ENCODE assay signal across 8 mouse cellular contexts in the genomic region with DNA sequence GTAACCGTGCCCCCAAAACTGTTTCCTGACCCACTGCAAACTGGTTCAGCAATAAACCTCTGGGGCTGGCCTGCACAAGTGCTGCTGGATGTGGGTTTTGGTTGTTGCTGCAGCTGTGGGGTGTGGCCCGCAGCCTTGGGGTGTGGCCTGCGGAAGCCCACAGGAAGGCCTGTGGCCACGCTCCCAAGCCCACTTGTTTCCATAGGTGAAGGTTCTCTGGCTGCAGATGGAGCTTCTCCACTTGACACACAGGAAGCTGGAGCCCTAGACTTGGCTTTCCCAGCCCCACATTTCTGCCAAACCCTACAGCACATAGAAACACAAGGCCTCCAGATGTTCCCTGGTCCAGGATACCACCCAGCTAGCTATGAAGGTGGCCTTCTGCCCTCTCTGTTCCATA. TPM values are rescaled to one million over a fixed set of nuclear protein-coding genes. Genes with fewer than 3 reads are reported as not detected.
DNase-seq lines count a peak whose midpoint lies in the region; ATAC-seq and TF ChIP-seq lines count a peak whose summit lies in the region.

No protein-coding gene starts in this region.

- peaks cover 0 to 17% of the 10 kb centered on the region in 2 experiments; a peak in 3 of 4 replicates for H3K4me1 ChIP-seq in MEL (ENCODE audit: control insufficient read depth in 1 of 2, insufficient read depth in 2 of 2, low read length in 2 of 2)
- H3K4me1 ChIP-seq in intestine, embryonic 14.5 days (replicated peaks; ENCODE audit: control insufficient read depth, insufficient read depth, low read length) = peaks cover 10% of the 10 kb centered on the region; the same call in 1 of the 2 replicates
- H3K4me1 ChIP-seq in spleen, adult 2 months (ENCODE audit: control insufficient read depth, insufficient read depth, insufficient read length) = peaks cover 15% of the 10 kb centered on the region; the same call in 1 of the 2 replicates
- H3K4me1 ChIP-seq in forebrain, embryonic 13.5 days = no peaks in the 10 kb centered on the region
- H3K4me1 ChIP-seq in midbrain, embryonic 16.5 days (ENCODE audit: control insufficient read depth, insufficient read depth, low read length) = no peaks in the 10 kb centered on the region

- no peak for TF ChIP-seq CTCF in MEL (IDR thresholded peaks at IDR 0.05 in 2 of 3, conservative IDR thresholded peaks at IDR 0.05 in 1 of 3; ENCODE audit: control insufficient read depth in 1 of 3, insufficient read depth in 1 of 3, low read depth in 2 of 3, low read length in 3 of 3, poor library complexity in 1 of 3, severe bottlenecking in 1 of 3)
- no peak for TF ChIP-seq CTCF in spleen, adult 2 months (IDR thresholded peaks at IDR 0.05; ENCODE audit: extremely low read depth, insufficient read depth, insufficient read length, insufficient replicate concordance)

- no peaks in the 10 kb centered on the region for H3K27me3 ChIP-seq in MEL (ENCODE audit: control insufficient read depth in 1 of 2, insufficient read depth in 2 of 2, low read length in 2 of 2)
- H3K27me3 ChIP-seq in intestine, embryonic 14.5 days (replicated peaks; ENCODE audit: control insufficient read depth, insufficient read depth, low read length) = no peaks in the 10 kb centered on the region
- H3K27me3 ChIP-seq in spleen, adult 2 months (ENCODE audit: control insufficient read depth, insufficient read depth, low read length) = no peaks in the 10 kb centered on the region
- H3K27me3 ChIP-seq in forebrain, embryonic 13.5 days = no peaks in the 10 kb centered on the region
- no peaks in the 10 kb centered on the region for H3K27me3 ChIP-seq in midbrain, embryonic 16.5 days (ENCODE audit: control insufficient read depth, insufficient read depth, low read depth, low read length)

- peak; percentile 4 for DNase-seq in embryo, embryonic 11 days
- DNase-seq in embryo, embryonic 9.5 days (ENCODE audit: extremely low spot score) = no peak
- peak; percentile 51 for DNase-seq in MEL (ENCODE audit: low read depth, low spot score)
- DNase-seq in intestine, embryonic 14.5 days (ENCODE audit: low spot score) = no peak
- peak in 1 of 2 experiments; percentile 58 for DNase-seq in spleen, adult 2 months (ENCODE audit: low read depth in 1 of 2, low spot score in 2 of 2)
- no peak for DNase-seq in frontal cortex, postnatal 36 days (ENCODE audit: low spot score in 2 of 2)

- TF ChIP-seq EP300 in MEL (IDR thresholded peaks at IDR 0.05; ENCODE audit: low read depth in 1 of 2, low read length in 2 of 2) = no peak

- no peaks in the 10 kb centered on the region for H3K79me2 ChIP-seq in MEL (ENCODE audit: control insufficient read depth, insufficient read depth, low read length, poor library complexity)

- peaks cover 0 to 12% of the 10 kb centered on the region in 2 experiments; a peak in 2 of 4 replicates for H3K36me3 ChIP-seq in MEL (ENCODE audit: control insufficient read depth in 1 of 2, insufficient read depth in 2 of 2, low read length in 2 of 2)
- H3K36me3 ChIP-seq in intestine, embryonic 14.5 days (ENCODE audit: control insufficient read depth, insufficient read depth, low read length) = no peaks in the 10 kb centered on the region
- no peaks in the 10 kb centered on the region for H3K36me3 ChIP-seq in spleen, adult 2 months (ENCODE audit: control insufficient read depth, insufficient read depth, low read length)
- H3K36me3 ChIP-seq in forebrain, embryonic 13.5 days (ENCODE audit: poor library complexity, severe bottlenecking) = no peaks in the 10 kb centered on the region
- no peaks in the 10 kb centered on the region for H3K36me3 ChIP-seq in midbrain, embryonic 16.5 days (ENCODE audit: control insufficient read depth, insufficient read depth, low read length)

- no peak for TF ChIP-seq POLR2A in MEL (IDR thresholded peaks at IDR 0.05; ENCODE audit: control insufficient read depth in 1 of 2, insufficient read depth in 1 of 2, low read depth in 1 of 2, low read length in 2 of 2, poor library complexity in 1 of 2)
- TF ChIP-seq POLR2A in spleen, adult 2 months (IDR thresholded peaks at IDR 0.05; ENCODE audit: low read depth, low read length) = no peak

- no peak overlapping the region for H3K4me2 ChIP-seq in intestine, embryonic 14.5 days (ENCODE audit: low read length)
- no peak overlapping the region for H3K4me2 ChIP-seq in forebrain, embryonic 13.5 days
- H3K4me2 ChIP-seq in midbrain, embryonic 16.5 days (ENCODE audit: low read length) = no peak overlapping the region

- no peak overlapping the region for H3K27ac ChIP-seq in MEL (ENCODE audit: control insufficient read depth, low read depth, low read length)
- H3K27ac ChIP-seq in intestine, embryonic 14.5 days (ENCODE audit: low read depth) = peak overlapping the region; percentile 60; the same call in 1 of the 2 replicates
- H3K27ac ChIP-seq in spleen, adult 2 months (ENCODE audit: insufficient read depth, low read length) = 0 out of 2 replicates have a peak overlapping the region, but pooled peaks have one; percentile 43
- H3K27ac ChIP-seq in forebrain, embryonic 13.5 days = no peak overlapping the region
- no peak overlapping the region for H3K27ac ChIP-seq in midbrain, embryonic 16.5 days (ENCODE audit: low read length)

- TF ChIP-seq RAD21 in MEL (IDR thresholded peaks at IDR 0.05; ENCODE audit: low read depth, low read length) = no peak

- no peaks in the 10 kb centered on the region for H3K9me3 ChIP-seq in MEL (replicated peaks; ENCODE audit: insufficient read depth, low read length)
- no peaks in the 10 kb centered on the region for H3K9me3 ChIP-seq in intestine, embryonic 14.5 days (ENCODE audit: control insufficient read depth, low read length)
- no peaks in the 10 kb centered on the region for H3K9me3 ChIP-seq in forebrain, embryonic 13.5 days (replicated peaks)
- H3K9me3 ChIP-seq in midbrain, embryonic 16.5 days (replicated peaks; ENCODE audit: control insufficient read depth, low read length, poor library complexity, severe bottlenecking) = no peaks in the 10 kb centered on the region

- ATAC-seq in intestine, embryonic 14.5 days (replicated peaks; ENCODE audit: low FRiP score, low TSS enrichment, low read depth) = peak; percentile 76
- ATAC-seq in forebrain, embryonic 13.5 days = no peak
- ATAC-seq in midbrain, embryonic 16.5 days = no peak

- 58% methylated on average over 4 of the region's 4 CpGs for WGBS in intestine, embryonic 14.5 days
- WGBS in spleen, adult 2 months = 4% methylated on average over 4 of the region's 4 CpGs
- 91% methylated on average over 4 of the region's 4 CpGs for WGBS in forebrain, embryonic 13.5 days
- WGBS in midbrain, embryonic 16.5 days = 93% methylated on average over 4 of the region's 4 CpGs

- no peak overlapping the region for H3K9ac ChIP-seq in MEL (ENCODE audit: control insufficient read depth, low read depth, low read length, poor library complexity, severe bottlenecking)
- no peak overlapping the region for H3K9ac ChIP-seq in intestine, embryonic 14.5 days (ENCODE audit: low read length)
- no peak overlapping the region for H3K9ac ChIP-seq in forebrain, embryonic 13.5 days
- H3K9ac ChIP-seq in midbrain, embryonic 16.5 days (ENCODE audit: low read depth, low read length) = no peak overlapping the region

- H3K4me3 ChIP-seq in MEL (ENCODE audit: control insufficient read depth in 1 of 2, insufficient read depth in 1 of 2, low read depth in 2 of 2, low read length in 2 of 2) = no peak overlapping the region
- H3K4me3 ChIP-seq in intestine, embryonic 14.5 days (ENCODE audit: low read depth, low read length) = no peak overlapping the region
- H3K4me3 ChIP-seq in spleen, adult 2 months (ENCODE audit: extremely low read depth, insufficient read depth, insufficient read length) = no peak overlapping the region
- H3K4me3 ChIP-seq in forebrain, embryonic 13.5 days = no peak overlapping the region
- no peak overlapping the region for H3K4me3 ChIP-seq in midbrain, embryonic 16.5 days (ENCODE audit: low read depth, low read length)

TF ChIP-seq in MEL, 35 proteins besides CTCF, POLR2A, EP300 and RAD21:
- TF ChIP-seq UBTF (IDR thresholded peaks at IDR 0.05; ENCODE audit: borderline replicate concordance, insufficient read depth, low read depth, low read length) (no peak), RCOR1 (IDR thresholded peaks at IDR 0.05; ENCODE audit: low read depth, low read length) (no peak)

RNA-seq across cellular contexts. Expression of gene Aox2, which starts 25.6 kb away (rescaled TPM):
- 0.03 and 0.08 TPM in 2 replicates for total RNA-seq in MEL (2012; rRNA removed)
- polyA plus RNA-seq in MEL (2012; ENCODE audit: insufficient read depth in 1 of 2, insufficient read length in 2 of 2, low read depth in 1 of 2, low replicate concordance in 2 of 2, missing spikeins in 1 of 2) = under 1 TPM in 1 of 2 experiments, not detected in 1; 0.04 TPM
- 0.07 TPM in 1 of 2 replicates, not detected in the other for polyA plus RNA-seq in intestine, embryonic 14.5 days (2014; fragmentation: Nextera tagmentation; extraction: Ambion mirVana)
- polyA plus RNA-seq in spleen, adult 2 months (2012; rRNA removed) = 0.02 TPM in 1 of 2 replicates, not detected in the other
- polyA plus RNA-seq in forebrain, embryonic 13.5 days (2015; fragmentation: Nextera tagmentation; extraction: Ambion mirVana) = 0.06 TPM in 1 of 2 replicates, not detected in the other
- polyA plus RNA-seq in midbrain, embryonic 16.5 days (2015; fragmentation: Nextera tagmentation; extraction: Ambion mirVana) = 0.03 and 0.05 TPM in 2 replicates

Comparison
In these comparisons a context has a peak if more than half of its experiments do, and no peak if none do; other contexts are left out.
1. DNase-seq: peak in embryo, embryonic 11 days (single experiment) and MEL (single experiment); none in embryo, embryonic 9.5 days (single experiment), intestine, embryonic 14.5 days (single experiment) and frontal cortex, postnatal 36 days (0 of 2).
2. H3K27ac ChIP-seq: peak in intestine, embryonic 14.5 days (single experiment) and spleen, adult 2 months (single experiment); none in MEL (single experiment), forebrain, embryonic 13.5 days (single experiment) and midbrain, embryonic 16.5 days (single experiment).